Mouse (Mus musculus): ENCODE data around the gene Cd44.

Gene Cd44

GRCm38 (mm10) chr2:102912951-102913350, 11.5 kb upstream of the Cd44 start:
- no peak for DNase-seq

DNA sequence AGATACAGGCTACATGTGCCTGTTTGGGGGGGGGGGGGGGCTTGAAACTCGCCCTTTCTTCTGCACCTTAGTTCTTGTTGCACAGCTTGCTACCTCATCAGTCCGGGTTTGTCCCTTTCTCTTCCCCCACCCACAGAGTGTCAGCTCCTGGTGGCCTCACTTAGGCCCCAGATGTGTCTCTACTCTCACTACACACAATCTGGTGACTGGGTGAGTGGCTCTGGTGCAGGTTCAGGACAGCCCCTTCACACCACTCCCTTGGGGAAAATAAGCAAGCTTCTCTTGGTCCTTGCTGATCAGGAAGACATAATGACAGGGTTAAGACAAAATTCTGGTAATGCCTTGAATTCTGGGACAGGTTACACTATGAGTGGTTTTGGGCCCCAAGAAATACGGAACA, 11.0 kb upstream of the Cd44 start:
- DNase-seq: no peak

- no peak for DNase-seq
Measured at GRCm38 (mm10) chr2:102909403-102909802, 7.9 kb upstream of the Cd44 start.

- DNase-seq: no peak
Measured at GRCm38 (mm10) chr2:102905604-102906003, 4.1 kb upstream of the Cd44 start.

GRCm38 (mm10) chr2:102901828-102902223, 361 bp upstream of the Cd44 start:
- DNase-seq: no peak

DNA sequence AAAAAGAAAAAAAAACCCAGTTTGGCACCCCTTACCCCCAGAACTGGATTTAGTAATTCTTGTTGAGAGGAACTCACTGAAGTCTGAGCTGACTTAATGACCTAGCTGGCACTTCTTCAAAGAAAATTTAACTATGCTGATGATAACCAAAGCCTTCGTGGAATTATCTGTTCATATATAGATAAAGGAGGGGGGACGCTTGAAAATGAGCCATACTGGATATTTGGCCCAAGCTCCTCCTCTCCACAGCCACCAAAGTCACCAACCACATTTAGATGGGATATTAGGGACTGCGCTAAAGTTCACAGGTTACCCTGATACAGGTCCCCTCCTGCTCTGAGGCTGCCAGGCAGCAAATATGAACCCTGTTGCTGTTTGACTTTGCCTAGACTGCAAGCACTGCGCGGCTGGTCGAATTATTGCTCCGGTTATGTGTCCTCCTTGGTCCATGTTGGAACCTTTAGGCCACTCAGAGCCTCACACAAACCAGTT, 1.2 kb downstream of the Cd44 start:
- DNase-seq: no peak

GRCm38 (mm10) chr2:102899238-102899637, 2.2 kb downstream of the Cd44 start:
- no peak for DNase-seq

GRCm38 (mm10) chr2:102898585-102898984, 2.9 kb downstream of the Cd44 start:
- no peak for DNase-seq

GRCm38 (mm10) chr2:102896154-102896553, 5.3 kb downstream of the Cd44 start:
- DNase-seq: no peak

DNA sequence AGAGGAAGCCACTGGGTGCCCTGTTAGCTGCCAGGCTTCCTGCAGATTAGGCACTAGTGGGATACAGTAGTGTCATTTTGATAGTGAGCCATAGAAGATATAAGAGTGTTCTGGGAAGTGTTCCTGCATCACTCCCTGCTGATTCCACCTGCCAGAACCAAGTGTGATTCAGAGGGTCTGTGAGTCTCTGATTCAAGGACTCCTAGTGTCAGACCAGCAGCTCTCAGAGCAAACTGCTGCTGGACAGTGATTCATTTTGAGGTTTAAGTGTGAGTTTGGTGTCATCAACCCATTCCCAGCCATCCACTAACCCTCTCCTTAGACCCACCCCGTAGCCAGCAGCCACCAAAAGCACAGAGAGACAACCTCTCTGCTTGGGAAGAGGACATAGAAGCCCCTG, 6.3 kb downstream of the Cd44 start:
- DNase-seq: no peak

DNA sequence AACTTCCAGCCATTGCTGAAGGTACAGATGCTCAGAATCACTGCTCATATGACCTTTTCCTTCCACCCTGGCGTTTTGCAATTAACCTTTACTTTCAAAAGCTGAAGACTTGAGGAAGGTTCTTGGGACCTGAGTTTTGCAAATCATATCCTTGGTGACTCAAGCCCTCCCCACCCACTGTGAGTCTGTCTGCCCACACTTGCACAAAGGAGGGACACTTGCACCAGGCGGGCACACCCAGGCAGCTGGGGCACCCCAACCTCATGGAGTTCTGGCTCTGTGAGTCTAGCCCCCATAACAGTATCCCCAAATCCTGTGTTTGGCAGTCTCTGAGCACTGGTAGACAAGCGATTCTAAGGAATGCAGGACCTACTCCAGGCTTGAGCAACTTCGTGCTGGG, 6.7 kb downstream of the Cd44 start:
- DNase-seq: no peak

DNA sequence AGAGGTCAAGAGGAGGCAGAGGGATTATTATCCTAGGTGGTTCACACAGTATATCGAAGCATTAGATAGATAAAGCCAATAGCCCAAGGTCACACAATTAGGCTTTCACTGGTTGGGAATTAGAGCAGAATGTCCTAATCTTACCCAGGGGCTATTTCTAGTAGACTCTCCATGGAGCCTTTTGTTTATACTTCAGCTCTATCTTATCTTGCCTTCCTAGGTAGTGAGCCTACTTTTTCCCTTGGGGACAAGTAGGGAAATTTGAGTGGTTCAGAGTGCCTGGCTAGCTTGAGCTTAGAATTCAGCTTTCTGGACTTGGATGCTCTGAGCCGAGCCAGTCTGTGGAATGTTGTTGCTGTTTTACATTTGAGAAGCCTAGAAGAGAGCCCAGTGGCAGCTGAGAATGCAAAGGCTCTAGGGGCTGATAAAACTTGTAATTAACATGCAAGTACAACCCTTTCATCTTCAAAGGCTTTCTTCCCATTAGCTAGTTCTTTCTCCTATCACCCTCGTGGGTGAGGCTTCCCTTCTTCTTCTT, 12.7 kb downstream of the Cd44 start:
- no peak for DNase-seq

DNA sequence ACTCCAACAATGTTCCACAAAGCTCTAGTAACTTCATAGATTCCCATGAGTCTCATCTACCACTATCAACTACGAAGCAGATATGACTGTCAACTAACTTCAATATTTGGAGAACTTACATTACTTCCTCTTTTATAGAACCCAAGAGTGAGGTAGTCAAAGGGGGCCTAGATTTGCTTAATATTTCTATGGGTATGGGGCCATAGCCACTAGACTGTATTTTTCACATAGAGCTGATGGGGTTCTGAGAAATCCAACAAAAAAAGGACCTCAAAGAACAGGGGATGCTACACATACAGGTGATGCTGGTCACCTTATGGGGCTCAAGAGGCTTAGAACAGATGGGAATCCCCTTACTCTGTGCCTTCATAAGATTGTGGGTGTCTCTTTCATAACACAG, 14.3 kb downstream of the Cd44 start:
- DNase-seq: no peak

DNA sequence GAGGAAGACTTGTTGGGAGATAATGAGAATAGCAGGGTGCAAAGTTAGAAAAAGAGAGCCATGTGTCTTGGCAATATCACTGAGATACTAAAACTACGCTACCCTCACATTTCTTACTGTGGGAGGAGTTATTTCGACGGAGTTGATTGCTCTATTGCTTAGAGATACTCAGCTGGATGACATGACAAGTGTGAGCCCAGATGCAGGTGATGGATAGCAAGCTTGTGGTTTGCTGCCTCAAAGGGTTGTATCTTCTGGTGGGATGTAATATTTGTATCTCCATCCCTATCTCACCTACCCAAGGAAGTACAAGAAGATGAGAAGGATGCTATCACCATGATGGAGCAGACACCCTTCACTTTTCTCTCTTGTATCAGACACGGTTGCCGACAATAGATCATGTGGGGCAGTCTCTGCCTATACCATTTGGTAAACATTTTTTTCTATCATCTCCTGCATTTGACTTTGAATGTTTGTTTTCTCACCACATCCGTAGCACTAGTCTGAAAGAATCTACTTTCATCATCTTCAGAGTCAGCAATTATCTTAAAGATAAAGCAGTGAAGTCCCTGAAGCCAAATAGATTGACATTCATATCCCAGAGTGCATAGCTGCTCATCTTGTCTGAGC, 15.0 kb downstream of the Cd44 start:
- no peak for DNase-seq

DNA sequence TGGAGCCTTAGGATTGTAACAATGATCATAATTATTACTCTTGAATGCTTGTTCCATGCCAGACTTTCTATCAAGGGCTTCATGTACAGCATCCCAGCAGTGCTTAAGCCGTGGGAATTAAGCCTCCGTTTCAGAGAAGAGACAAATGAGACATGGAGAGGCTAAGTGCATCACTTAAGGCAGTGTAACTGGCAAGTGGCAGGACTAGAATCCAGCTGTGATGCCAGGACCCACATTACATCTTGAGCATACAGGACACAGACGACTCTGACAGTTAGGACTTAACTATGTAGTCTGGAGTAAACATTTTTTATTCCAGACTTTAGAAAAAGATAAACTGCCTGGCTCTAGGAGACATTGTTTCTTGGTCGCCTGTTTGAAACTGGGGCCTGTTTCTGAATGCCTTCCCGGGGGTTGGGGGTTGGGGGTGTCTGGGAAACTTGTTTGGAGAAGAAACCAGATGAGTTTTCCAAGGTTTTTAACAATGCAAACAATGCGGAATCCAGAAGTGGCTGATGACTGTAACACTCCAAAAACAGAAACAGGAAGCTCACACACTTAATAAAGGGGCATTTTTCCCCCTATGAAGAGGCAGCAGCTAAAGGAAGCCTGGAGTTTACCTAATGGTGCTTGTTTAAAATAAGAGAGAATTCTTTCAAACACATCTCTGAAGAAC, 18.7 kb downstream of the Cd44 start:
- DNase-seq: no peak

DNA sequence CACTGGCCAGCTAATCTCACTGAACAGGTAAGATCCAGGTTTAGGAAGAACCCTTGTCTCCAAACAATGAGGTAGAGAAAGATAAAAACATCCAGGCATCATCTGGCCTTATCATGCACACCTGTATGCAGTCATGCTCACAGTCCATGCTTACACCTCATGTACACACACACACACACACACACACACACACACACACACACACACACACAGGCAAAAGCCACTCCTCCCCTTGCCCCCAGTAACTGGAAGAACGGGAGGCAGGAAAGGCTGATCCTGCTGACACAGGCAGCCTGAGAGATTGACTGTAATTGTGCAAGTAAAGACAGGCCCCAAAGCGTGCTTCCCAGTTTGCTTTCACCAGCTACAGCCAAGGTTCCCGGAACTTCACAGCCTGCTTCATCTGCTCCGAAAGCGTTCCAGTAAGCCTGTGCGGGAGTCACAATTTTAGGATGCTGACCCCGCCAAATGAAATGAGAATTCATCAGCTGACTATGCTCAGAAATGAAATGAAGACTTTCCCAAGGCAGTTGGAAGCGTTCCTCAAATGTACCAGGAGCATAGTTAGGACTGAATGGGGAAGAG, 19.4 kb downstream of the Cd44 start:
- no peak for DNase-seq

- no peak for DNase-seq
Measured at GRCm38 (mm10) chr2:102878513-102878912, 23.0 kb downstream of the Cd44 start.

DNA sequence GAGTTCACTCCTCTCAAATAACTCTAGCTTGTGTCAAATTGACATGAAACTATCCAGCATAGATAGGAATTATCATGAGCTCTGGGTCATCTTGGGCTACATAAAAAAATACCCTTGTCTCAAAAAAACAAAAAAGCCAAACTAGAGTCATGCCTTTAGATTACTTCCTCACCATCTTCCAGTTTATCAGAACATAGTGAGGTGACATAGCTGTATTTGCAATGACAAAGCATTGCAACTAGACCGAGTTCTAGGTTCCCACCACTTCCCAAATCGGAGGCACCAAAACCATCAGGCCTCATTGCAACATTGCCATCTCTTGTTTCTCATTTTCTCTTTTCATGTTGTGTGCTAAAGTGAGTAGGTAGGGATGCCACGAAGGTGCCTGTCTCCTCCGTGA, 24.0 kb downstream of the Cd44 start:
- no peak for DNase-seq

- no peak for DNase-seq
Measured at GRCm38 (mm10) chr2:102876141-102876540, 25.3 kb downstream of the Cd44 start.

GRCm38 (mm10) chr2:102873848-102874247, 27.6 kb downstream of the Cd44 start:
- DNase-seq: no peak

- DNase-seq: no peak
Measured at GRCm38 (mm10) chr2:102873194-102873593, 28.3 kb downstream of the Cd44 start.

DNA sequence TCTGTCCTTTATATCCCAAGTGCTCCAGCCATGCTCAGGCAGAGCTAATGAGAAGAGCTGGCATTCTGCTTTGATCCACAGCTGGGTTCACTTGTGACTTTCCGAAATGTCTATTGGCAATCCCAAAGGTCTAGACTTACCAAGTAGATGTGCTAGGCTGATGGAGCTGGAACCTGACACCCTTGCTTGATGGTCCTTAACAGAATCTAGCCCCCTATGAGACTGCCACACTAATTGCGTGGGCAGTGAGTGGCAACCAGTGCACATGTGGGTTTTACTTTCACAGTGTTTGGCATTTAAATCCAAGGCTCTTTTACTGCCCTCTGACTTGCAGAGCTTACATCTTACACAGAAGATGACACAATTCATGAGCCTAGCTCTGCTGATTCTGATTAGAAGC, 29.0 kb downstream of the Cd44 start:
- DNase-seq: no peak

- no peak for DNase-seq
Measured at GRCm38 (mm10) chr2:102868444-102868843, 33.0 kb downstream of the Cd44 start.

- no peak for DNase-seq
Measured at GRCm38 (mm10) chr2:102867396-102868088, 33.9 kb downstream of the Cd44 start.

All from right cerebral cortex, postnatal 25 days (tissue).